Mouse (Mus musculus): Measurements from ENCODE around the gene Ncoa7.

Gene Ncoa7

GRCm38 (mm10) chr10:30745238-30745974 lies 57.7 kb downstream of the Ncoa7 start:
- no peak for DNase-seq (ENCODE audit: low spot score in 2 of 2)

GRCm38 (mm10) chr10:30743275-30743674 lies 59.9 kb downstream of the Ncoa7 start:
- no peak for DNase-seq (ENCODE audit: low spot score in 2 of 2)

GRCm38 (mm10) chr10:30738403-30738802 lies 64.7 kb downstream of the Ncoa7 start:
- DNase-seq (ENCODE audit: low spot score in 2 of 2), result no peak

- no peak for DNase-seq (ENCODE audit: low spot score in 2 of 2)
Measured at GRCm38 (mm10) chr10:30737323-30737722, 65.8 kb downstream of the Ncoa7 start.

GRCm38 (mm10) chr10:30733148-30733785 lies 69.9 kb downstream of the Ncoa7 start:
- DNase-seq (ENCODE audit: low spot score in 2 of 2), result no peak

GRCm38 (mm10) chr10:30731321-30731914 lies 71.7 kb downstream of the Ncoa7 start:
- DNase-seq (ENCODE audit: low spot score in 2 of 2), result no peak

GRCm38 (mm10) chr10:30730791-30731190 lies 72.3 kb downstream of the Ncoa7 start:
- DNase-seq (ENCODE audit: low spot score in 2 of 2), result no peak

- no peak for DNase-seq (ENCODE audit: low spot score in 2 of 2)
Measured at GRCm38 (mm10) chr10:30729157-30730096, 73.7 kb downstream of the Ncoa7 start.

GRCm38 (mm10) chr10:30723014-30723413 lies 80.1 kb downstream of the Ncoa7 start:
- DNase-seq (ENCODE audit: low spot score in 2 of 2), result no peak

- no peak for DNase-seq (ENCODE audit: low spot score in 2 of 2)
Measured at GRCm38 (mm10) chr10:30720556-30720955, 82.6 kb downstream of the Ncoa7 start.

- DNase-seq (ENCODE audit: low spot score in 2 of 2), result no peak
Measured at GRCm38 (mm10) chr10:30719947-30720346, 83.2 kb downstream of the Ncoa7 start.

GRCm38 (mm10) chr10:30718703-30719340 lies 84.3 kb downstream of the Ncoa7 start:
- peak; percentile 57 to 65 for DNase-seq (ENCODE audit: low spot score in 2 of 2)

- no peak for DNase-seq (ENCODE audit: low spot score in 2 of 2)
Measured at GRCm38 (mm10) chr10:30716171-30716570, 87.0 kb downstream of the Ncoa7 start.

- DNase-seq (ENCODE audit: low spot score in 2 of 2), result no peak
Measured at GRCm38 (mm10) chr10:30712540-30712939, 90.6 kb downstream of the Ncoa7 start.

GRCm38 (mm10) chr10:30709846-30710403 lies 93.2 kb downstream of the Ncoa7 start:
- no peak for DNase-seq (ENCODE audit: low spot score in 2 of 2)

- DNase-seq (ENCODE audit: low spot score in 2 of 2), result no peak
Measured at GRCm38 (mm10) chr10:30708039-30708438, 95.1 kb downstream of the Ncoa7 start.

GRCm38 (mm10) chr10:30702663-30703062 lies 100.5 kb downstream of the Ncoa7 start:
- DNase-seq (ENCODE audit: low spot score in 2 of 2), result no peak

GRCm38 (mm10) chr10:30686862-30687261 lies 116.3 kb downstream of the Ncoa7 start:
- DNase-seq (ENCODE audit: low spot score in 2 of 2), result no peak

- DNase-seq (ENCODE audit: low spot score in 2 of 2), result no peak
Measured at GRCm38 (mm10) chr10:30683449-30683848, 119.7 kb downstream of the Ncoa7 start.

GRCm38 (mm10) chr10:30679756-30680155 lies 123.4 kb downstream of the Ncoa7 start:
- no peak for DNase-seq (ENCODE audit: low spot score in 2 of 2)

GRCm38 (mm10) chr10:30678051-30678450 lies 125.1 kb downstream of the Ncoa7 start:
- DNase-seq (ENCODE audit: low spot score in 2 of 2), result no peak
